Mouse (Mus musculus) limb, embryonic 10.5 days (tissue): ENCODE data around the gene Nono. TPM values are rescaled to one million over a fixed set of nuclear protein-coding genes. Genes with fewer than 3 reads are reported as not detected.
"Not testable (repeated sequence)": the region's sequence is repeated elsewhere in the genome, so short reads cannot be mapped to it uniquely, and the experiment has no call there.

Source experiments
- DNase-seq: peaks from one replicate; pipeline ENCODE4 v3.0.0-alpha.2; 2017; ENCODE audit warnings: low spot score
- H3K27ac ChIP-seq: fragments of 300-500 bp; sonication (generic); 2 replicates; pipeline ENCODE4 v1.5.1; 2016; ENCODE audit warnings: mild to moderate bottlenecking
- H3K27me3 ChIP-seq: fragments of 300-500 bp; sonication (generic); 2 replicates; pipeline ENCODE4 v1.6.1; 2016; ENCODE audit warnings: low read depth, mild to moderate bottlenecking; ENCODE audit not compliant: poor library complexity, severe bottlenecking
- H3K36me3 ChIP-seq: fragments of 300-500 bp; sonication (generic); 2 replicates; pipeline ENCODE4 v1.6.1; 2016; ENCODE audit warnings: mild to moderate bottlenecking, moderate library complexity
- H3K4me1 ChIP-seq: fragments of 300-500 bp; sonication (generic); 2 replicates; pipeline ENCODE4 v1.6.1; 2016
- H3K4me3 ChIP-seq: fragments of 300-500 bp; sonication (generic); 2 replicates; pipeline ENCODE4 v1.5.1; 2016; ENCODE audit warnings: mild to moderate bottlenecking, moderate library complexity
- H3K9me3 ChIP-seq: fragments of 300-500 bp; sonication (generic); replicated peaks from 2 replicates; pipeline ENCODE4 v1.6.1; 2016; ENCODE audit warnings: mild to moderate bottlenecking
- WGBS: fragments of 180-500 bp; shearing (Covaris S2); methylation state at CpG from one replicate; pipeline ENCODE4 v1.1.7; 2016; 5-methylcytosine and 5-hydroxymethylcytosine counted together
- polyA plus RNA-seq: library from polyadenylated mRNA; unstranded; fragments of >200 nt; fragmentation: Nextera tagmentation; extraction: Ambion mirVana; gene quantifications from 2 replicates; pipeline ENCODE4 v1.2.1, GENCODE M21; 2016

Gene Nono
- polyA plus RNA-seq, 1 experiment from 2014 or later: 644 TPM

GRCm38 (mm10) chrX:101423462-101423861 is 5.7 kb upstream of the Nono start:
- 82% methylated on average over 2 of the region's 2 CpGs for WGBS
- DNase-seq: no peak
- Histone ChIP-seq H3K9me3 (no peaks in the 10 kb centered on the region), H3K27me3 (peaks cover 58% of the 10 kb centered on the region), H3K27ac (no peak overlapping the region), H3K36me3 (no peaks in the 10 kb centered on the region), H3K4me1 (peaks cover 12% of the 10 kb centered on the region), H3K4me3 (no peak overlapping the region)

DNA sequence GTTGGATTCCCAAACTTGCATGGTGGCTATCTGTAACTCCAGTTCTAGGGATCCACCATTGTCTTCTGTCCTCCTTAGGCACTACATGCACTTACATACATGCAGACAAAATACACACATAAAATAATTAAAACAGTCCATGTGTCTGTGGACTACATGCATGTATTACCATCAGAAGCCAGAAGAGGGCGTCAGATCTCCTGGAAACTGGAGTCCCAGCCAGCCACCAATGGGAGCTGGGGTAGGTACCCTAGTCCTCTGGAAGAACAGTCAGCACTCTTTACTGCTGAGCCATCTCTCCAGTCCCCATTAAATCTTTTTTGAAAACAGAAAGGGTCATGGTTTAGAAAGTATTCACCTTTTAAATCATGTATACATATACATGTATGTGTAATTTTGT is 1.3 kb upstream of the Nono start:
- 21% methylated on average over 1 of the region's 1 CpGs for WGBS
- DNase-seq: no peak
- no peak overlapping the region for H3K27ac ChIP-seq
- H3K36me3 ChIP-seq: peaks cover 20% of the 10 kb centered on the region
- no peaks in the 10 kb centered on the region for H3K4me1 ChIP-seq
- peaks cover 43% of the 10 kb centered on the region for H3K27me3 ChIP-seq
- no peaks in the 10 kb centered on the region for H3K9me3 ChIP-seq
- H3K4me3 ChIP-seq: no peak overlapping the region

DNA sequence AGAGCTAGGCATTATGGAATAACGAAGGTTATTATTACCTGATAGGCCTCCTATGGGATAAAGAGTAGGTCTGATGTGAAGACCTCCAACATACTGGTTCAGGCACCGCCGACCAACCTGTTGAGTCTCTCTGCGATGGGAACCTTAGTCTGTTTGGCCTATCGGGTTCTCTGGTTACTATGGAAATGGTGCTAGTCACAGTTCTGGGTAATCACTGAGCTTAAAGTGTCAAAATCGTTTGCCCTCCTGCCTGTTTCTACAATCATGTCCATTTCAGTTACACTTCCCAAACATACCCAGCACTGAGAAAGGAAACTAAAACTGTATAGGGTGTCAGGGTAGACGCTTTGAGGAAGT is 355 bp upstream of the Nono start:
- H3K36me3 ChIP-seq: peaks cover 29% of the 10 kb centered on the region
- peak overlapping the region; percentile 68 for H3K4me3 ChIP-seq
- peaks cover 38% of the 10 kb centered on the region for H3K27me3 ChIP-seq
- WGBS: 20% methylated on average over 7 of the region's 7 CpGs
- H3K27ac ChIP-seq: peak overlapping the region; percentile 83
- no peak for DNase-seq
- no peaks in the 10 kb centered on the region for H3K4me1 ChIP-seq
- H3K9me3 ChIP-seq: no peaks in the 10 kb centered on the region

- Histone ChIP-seq H3K36me3 (peaks cover 37% of the 10 kb centered on the region), H3K4me1 (no peaks in the 10 kb centered on the region), H3K4me3 (peak overlapping the region; percentile 68), H3K27me3 (peaks cover 37% of the 10 kb centered on the region), H3K27ac (peak overlapping the region; percentile 97), H3K9me3 (no peaks in the 10 kb centered on the region)
- WGBS: 20% methylated on average over 14 of the region's 14 CpGs
- no peak for DNase-seq
Observed at GRCm38 (mm10) chrX:101429976-101430375, 858 bp downstream of the Nono start.

- DNase-seq: no peak
- peaks cover 83% of the 10 kb centered on the region for H3K27me3 ChIP-seq
- H3K9me3 ChIP-seq: no peaks in the 10 kb centered on the region
- H3K4me1 ChIP-seq: no peaks in the 10 kb centered on the region
- peaks cover 94% of the 10 kb centered on the region for H3K36me3 ChIP-seq
- WGBS: 85% methylated on average over 4 of the region's 4 CpGs
- H3K4me3 ChIP-seq: no peak within 1 kb of the TSS
- H3K27ac ChIP-seq: no peak within 1 kb of the TSS
Observed at GRCm38 (mm10) chrX:101448886-101449475, 19.9 kb downstream of the Nono start, which contains the start of gene Itgb1bp2. Gene Itgb1bp2, plus strand, starts transcription at chrX:101449088.

DNA sequence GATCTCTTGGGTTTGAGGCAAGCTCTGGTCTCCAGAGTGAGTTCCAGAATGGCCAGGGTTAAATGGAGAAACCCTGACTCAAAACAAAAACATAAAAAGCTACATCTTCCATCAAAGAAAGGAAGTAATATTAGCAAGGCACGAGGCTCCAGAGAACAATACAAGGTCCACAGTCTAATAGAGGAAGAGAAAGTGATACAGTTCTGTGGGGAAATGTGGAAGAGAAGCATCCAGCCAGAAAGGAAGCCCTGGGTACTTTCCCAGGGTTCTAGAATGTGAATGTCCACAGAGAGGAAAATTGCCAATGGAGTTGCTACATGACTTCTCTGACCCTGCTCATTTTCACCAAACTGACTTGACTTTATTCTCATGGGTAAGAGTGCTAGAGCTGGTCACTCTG is 22.0 kb downstream of the Nono start:
- H3K4me1 ChIP-seq: no peaks in the 10 kb centered on the region
- DNase-seq: no peak
- H3K36me3 ChIP-seq: peaks cover 87% of the 10 kb centered on the region
- no peak overlapping the region for H3K27ac ChIP-seq
- H3K27me3 ChIP-seq: peaks cover 74% of the 10 kb centered on the region
- H3K9me3 ChIP-seq: no peaks in the 10 kb centered on the region
- 79% methylated on average over 1 of the region's 1 CpGs for WGBS
- no peak overlapping the region for H3K4me3 ChIP-seq

GRCm38 (mm10) chrX:101451591-101451990 is 22.5 kb downstream of the Nono start:
- Histone ChIP-seq H3K9me3 (no peaks in the 10 kb centered on the region), H3K36me3 (peaks cover 83% of the 10 kb centered on the region), H3K4me3 (no peak overlapping the region), H3K27me3 (peaks cover 70% of the 10 kb centered on the region), H3K4me1 (no peaks in the 10 kb centered on the region), H3K27ac (no peak overlapping the region)
- 86% methylated on average over 3 of the region's 3 CpGs for WGBS
- no peak for DNase-seq

DNA sequence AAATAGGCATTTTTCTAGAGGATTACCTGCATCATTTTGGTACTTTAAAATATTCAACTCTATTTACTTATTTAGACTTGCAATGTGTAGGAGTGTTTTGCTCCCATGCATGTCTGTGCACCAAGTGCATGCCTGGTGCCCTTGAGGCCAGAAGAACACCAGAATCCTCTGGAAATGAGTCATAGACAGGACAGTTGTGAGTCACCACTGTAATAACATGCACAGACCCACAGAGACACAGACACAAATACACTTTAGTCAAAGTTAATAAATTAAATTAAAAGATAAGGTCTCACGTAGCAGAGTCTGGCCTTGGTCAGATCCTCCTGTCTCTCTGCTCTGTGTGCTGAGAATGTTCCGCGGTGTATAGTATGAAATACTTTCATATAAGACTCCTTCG is 43.1 kb downstream of the Nono start:
- Histone ChIP-seq H3K4me1 (no peaks in the 10 kb centered on the region), H3K36me3 (peaks cover 73% of the 10 kb centered on the region), H3K4me3 (no peak overlapping the region), H3K27ac (no peak overlapping the region), H3K27me3 (peaks cover 48% of the 10 kb centered on the region; the same call in 1 of the 2 replicates), H3K9me3 (no peaks in the 10 kb centered on the region)
- WGBS: 96% methylated on average over 4 of the region's 4 CpGs
- DNase-seq: no peak

GRCm38 (mm10) chrX:101481604-101482350 is 52.7 kb downstream of the Nono start:
- no peaks in the 10 kb centered on the region for H3K9me3 ChIP-seq
- peaks cover 38% of the 10 kb centered on the region for H3K36me3 ChIP-seq
- H3K4me1 ChIP-seq: no peaks in the 10 kb centered on the region
- WGBS: 84% methylated on average over 6 of the region's 6 CpGs
- H3K4me3 ChIP-seq: no peak overlapping the region
- H3K27me3 ChIP-seq: peaks cover 33% of the 10 kb centered on the region; the same call in 1 of the 2 replicates
- H3K27ac ChIP-seq: no peak overlapping the region
- no peak for DNase-seq

DNA sequence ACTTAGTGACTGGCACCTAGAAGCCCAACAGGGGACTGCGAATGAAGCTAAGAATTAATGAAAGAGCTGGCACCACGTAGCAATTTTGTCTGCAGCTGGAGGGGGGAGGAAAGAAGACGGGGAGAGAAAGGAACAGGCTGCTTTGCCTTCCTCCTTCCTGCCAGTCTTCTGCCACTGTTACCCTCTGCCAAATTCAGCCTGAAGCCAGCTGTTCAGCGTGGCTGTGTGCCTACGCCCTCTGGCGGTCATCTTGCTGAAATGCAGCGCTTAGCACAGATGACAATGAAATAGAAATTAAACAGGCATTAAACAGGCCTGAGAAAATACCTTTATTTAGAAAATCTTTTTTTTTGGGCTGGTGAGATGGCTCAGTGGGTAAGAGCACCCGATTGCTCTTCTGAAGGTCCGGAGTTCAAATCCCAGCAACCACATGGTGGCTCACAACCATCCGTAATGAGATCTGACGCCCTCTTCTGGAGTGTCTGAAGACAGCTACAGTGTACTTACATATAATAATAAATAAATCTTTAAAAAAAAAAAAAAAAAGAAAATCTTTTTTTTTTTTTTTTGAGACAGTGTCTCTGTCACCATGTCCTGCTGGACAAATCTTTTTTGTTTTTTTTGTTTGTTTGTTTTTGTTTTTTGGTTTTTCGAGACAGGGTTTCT is 57.5 kb downstream of the Nono start:
- H3K9me3 ChIP-seq, H3K27me3 ChIP-seq, H3K27ac ChIP-seq, H3K4me1 ChIP-seq, H3K4me3 ChIP-seq: not testable (repeated sequence)
- peak; percentile 56 for DNase-seq
- H3K36me3 ChIP-seq: peaks cover 20% of the 10 kb centered on the region
- 30% methylated on average over 10 of the region's 12 CpGs for whole genome bisulfite sequencing

Other genes with a start within 250 kb of the Nono start
- gene Snx12, start 206.8 kb upstream of the Nono start, polyA plus RNA-seq: 49.2 and 50.4 TPM in 2 replicates
- 3.7 and 4.7 TPM in 2 replicates for gene Foxo4, start 174.8 kb upstream of the Nono start, polyA plus RNA-seq
- gene Gm614, start 165.3 kb upstream of the Nono start, polyA plus RNA-seq: not detected in 2 replicates
- gene Il2rg, start 161.1 kb upstream of the Nono start, polyA plus RNA-seq: 4.8 and 4.9 TPM in 2 replicates
- not detected in 2 replicates for gene Gm20489, start 160.3 kb upstream of the Nono start, polyA plus RNA-seq
- gene Med12, start 155.3 kb upstream of the Nono start, polyA plus RNA-seq: 35.9 and 42.9 TPM in 2 replicates
- 1.6 and 7.8 TPM in 2 replicates for gene Nlgn3, start 130.2 kb upstream of the Nono start, polyA plus RNA-seq
- gene Gjb1, start 52.9 kb upstream of the Nono start, polyA plus RNA-seq: not detected in 2 replicates
- 23.0 and 30.8 TPM in 2 replicates for gene Zmym3, start 8.5 kb upstream of the Nono start, polyA plus RNA-seq
- gene Itgb1bp2, start 19.8 kb downstream of the Nono start, polyA plus RNA-seq: 2.2 and 2.9 TPM in 2 replicates
- gene Taf1, start 103.4 kb downstream of the Nono start, polyA plus RNA-seq: 20.0 and 23.8 TPM in 2 replicates
- gene Ogt, start 210.7 kb downstream of the Nono start, polyA plus RNA-seq: 114 and 144 TPM in 2 replicates